Mouse (Mus musculus) WW6 (cell line): Measurements from ENCODE around the gene 4930402H24Rik.
A peak's percentile ranks its signal among the peaks of the same experiment; 100 is the strongest.

ENCODE experiments used
- DNase-seq: peaks from one replicate; pipeline ENCODE4 v3.0.0-alpha.2; 2013; ENCODE audit warnings: low read depth, low spot score

The 4930402H24Rik gene

GRCm38 (mm10) chr2:130664102-130664701 is 242.0 kb downstream of the 4930402H24Rik start, which contains the start of gene Ddrgk1:
Gene Ddrgk1, minus strand, starts transcription at chr2:130664659.
- peak; percentile 91 for DNase-seq

- DNase-seq, result no peak
These were observed 242.9 kb downstream of the 4930402H24Rik start for GRCm38 (mm10) chr2:130663342-130663741.

GRCm38 (mm10) chr2:130658530-130658929 is 247.7 kb downstream of the 4930402H24Rik start:
- DNase-seq, result no peak

- no peak for DNase-seq
These were observed 248.7 kb downstream of the 4930402H24Rik start for GRCm38 (mm10) chr2:130657541-130657940.

- DNase-seq, result no peak
These were observed 249.7 kb downstream of the 4930402H24Rik start for GRCm38 (mm10) chr2:130656536-130656935.
